Mouse (Mus musculus) hematopoietic stem cell, adult 5-6 weeks (primary cell): ENCODE measurements at regions not wholly inside any gene's neighbourhood (a gene's known extent, or its start where the extent isn't known, plus 50 kb on each side); places are given as distances from the start of the nearest gene placed in this dataset.

Experiments used
- ATAC-seq, 2 experiments: fragments of 125-278 bp in 1 of 2; replicated peaks in 1 of 2; 2 replicates each; pipeline ENCODE4 v1.8.0; 2016 to 2017; ENCODE audit warnings: inconsistent platforms in 2 of 2, mild to moderate bottlenecking in 2 of 2, moderate number of reproducible peaks in 2 of 2, low read depth in 1 of 2, moderate TSS enrichment in 1 of 2; ENCODE audit not compliant: low FRiP score in 2 of 2, poor library complexity in 2 of 2, severe bottlenecking in 2 of 2, insufficient read depth in 1 of 2, low TSS enrichment in 1 of 2

- ATAC-seq: peak; percentile 42 to 44; a peak in 3 of 4 replicates
These were observed 105.0 kb downstream of the Plxna1 start for GRCm38 (mm10) chr6:89257416-89257815.

- ATAC-seq: peak; percentile 46 to 65
These were observed 104.3 kb downstream of the Plxna1 start for GRCm38 (mm10) chr6:89258140-89258539.

DNA sequence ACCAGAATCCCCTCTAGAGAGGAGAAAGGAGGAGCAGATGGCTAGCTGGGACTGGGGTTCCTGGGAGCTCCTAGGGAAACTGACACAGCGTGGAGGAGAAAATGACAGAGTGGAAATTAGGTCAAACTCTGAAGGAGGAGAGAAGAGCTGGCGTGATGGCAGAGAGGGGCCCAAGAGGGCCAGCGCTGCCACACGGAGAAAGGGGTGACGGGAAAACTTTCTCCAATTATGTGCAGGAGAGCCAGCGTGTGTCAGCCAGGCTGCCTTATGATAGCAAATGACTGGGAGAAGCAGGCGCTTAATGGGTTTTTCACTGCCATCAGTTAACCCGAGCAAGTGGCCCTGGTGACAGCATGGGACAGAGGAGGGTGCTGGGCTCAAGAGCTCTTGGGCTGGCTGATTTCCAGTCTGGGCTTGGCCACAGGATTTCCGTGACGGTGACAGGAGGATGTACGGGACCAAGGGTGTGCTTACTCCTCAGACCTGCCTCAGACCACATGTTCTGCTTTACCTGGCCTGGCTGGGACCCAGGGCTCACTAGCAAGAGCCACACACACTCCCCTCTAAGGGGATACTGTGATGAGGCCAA lies 102.9 kb downstream of the Plxna1 start:
- ATAC-seq: peak; percentile 4 to 43; a peak in 2 of 4 replicates

DNA sequence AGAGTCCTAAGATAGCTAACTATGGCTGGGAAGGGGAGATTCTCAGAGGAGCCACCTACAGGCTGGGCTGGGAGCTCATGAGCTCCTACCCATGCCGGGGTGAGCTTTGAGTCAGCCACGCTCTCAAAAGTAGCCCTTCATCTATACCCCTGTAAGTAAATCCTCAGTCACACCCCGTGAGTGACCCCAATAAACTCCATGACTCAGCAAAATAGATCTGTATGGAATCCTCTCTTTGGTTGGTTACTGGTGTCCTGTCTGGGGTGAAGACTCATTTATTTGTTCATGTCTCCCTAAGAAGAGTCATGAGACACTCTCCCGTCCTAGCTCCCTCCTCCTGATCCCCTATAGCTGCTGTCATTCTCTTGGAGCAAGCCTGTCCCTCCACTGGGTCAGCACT lies 99.5 kb downstream of the Plxna1 start:
- ATAC-seq: no peak

DNA sequence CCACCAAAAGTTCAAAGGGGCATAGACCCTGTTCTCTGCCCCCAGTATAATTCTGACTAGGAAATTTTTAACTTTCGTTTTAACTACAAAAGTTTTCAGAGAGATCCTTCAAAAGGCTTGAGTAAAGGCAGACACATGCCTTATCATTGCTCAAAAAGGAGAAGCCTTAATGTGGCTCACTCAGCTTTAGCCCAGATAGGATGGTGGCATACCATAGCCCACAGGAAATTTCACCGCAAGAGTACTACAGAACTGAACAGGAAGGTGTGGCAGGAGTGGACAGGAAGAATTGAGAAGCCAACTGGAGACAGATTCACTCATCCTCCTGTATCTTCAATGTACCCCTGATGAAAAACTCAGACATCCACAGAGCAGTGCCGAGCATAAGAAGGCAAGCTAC lies 97.1 kb downstream of the Plxna1 start:
- ATAC-seq: peak; percentile 75 to 84
